Mouse (Mus musculus) testis, adult 2 months (tissue): Measurements from ENCODE around the gene Noxa1.

Experiments
- CTCF ChIP-seq: fragments of 200-500 bp; IDR thresholded peaks from 2 replicates; pipeline ENCODE4 v1.5.1; 2012; ENCODE audit warnings: low read depth, mild to moderate bottlenecking, inconsistent platforms, low read length, moderate library complexity; ENCODE audit not compliant: control insufficient read depth, insufficient read depth, insufficient replicate concordance
- POLR2A ChIP-seq: fragments of 200-500 bp; IDR thresholded peaks from 2 replicates; pipeline ENCODE4 v1.6.1; 2012; ENCODE audit warnings: low read depth, mild to moderate bottlenecking, inconsistent platforms, low read length, moderate library complexity; ENCODE audit not compliant: control insufficient read depth

GRCm38 (mm10) chr2:25141185-25141584, 46.2 kb upstream of the Noxa1 start:
- TF ChIP-seq POLR2A (no peak), CTCF (no peak)
